8 mouse cellular contexts compared by ENCODE assay signal in the genomic region with DNA sequence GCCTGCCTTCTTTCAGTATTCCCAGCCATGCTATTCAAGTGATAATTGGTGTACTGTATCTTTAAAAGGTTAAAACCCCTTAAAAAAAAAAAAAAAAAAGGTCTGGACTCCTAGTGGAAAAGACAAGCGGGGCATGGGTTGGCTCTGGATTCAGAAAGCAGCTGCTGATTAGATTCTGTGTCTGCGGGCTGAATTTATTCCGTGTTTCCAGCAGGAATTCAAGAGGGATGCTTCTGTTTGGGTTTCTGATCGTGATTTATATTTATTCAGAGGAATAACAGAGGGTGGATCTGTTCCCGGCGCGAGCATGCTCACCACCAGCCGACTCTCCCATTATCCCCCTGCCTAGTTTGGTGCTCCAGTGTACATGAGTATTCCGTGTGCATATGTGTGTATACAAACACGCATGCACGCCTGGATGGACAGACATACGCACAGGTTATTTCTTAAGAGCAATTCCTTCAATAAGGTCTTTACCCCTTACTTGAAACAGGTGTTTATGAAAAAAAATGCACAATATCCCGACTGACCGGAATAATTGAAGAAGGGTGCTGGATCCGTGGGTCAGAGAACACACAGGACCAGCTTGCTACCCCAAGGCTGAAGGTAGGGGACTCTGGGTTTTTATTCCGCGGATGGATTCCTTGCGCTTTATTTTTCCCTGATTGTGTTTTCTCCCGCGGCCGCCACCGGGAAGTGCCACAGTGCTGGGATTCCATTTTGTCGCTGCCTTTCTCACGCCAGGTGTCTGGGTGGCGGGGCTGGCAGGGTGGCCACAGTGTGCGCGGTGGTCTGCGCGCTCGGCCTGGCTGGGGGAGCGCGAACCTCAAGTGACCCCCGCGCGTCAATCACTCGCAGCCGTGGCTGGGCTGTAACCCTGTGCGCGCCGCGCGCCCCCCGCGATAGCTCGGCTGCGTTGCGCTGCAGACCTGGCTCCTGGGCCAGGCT.
DNase-seq lines count a peak whose midpoint lies in the region; ATAC-seq lines count a peak whose summit lies in the region.

No protein-coding gene starts in this region.

- H3K4me3 ChIP-seq in kidney, embryonic 16.5 days (ENCODE audit: low read length): peak overlapping the region; percentile 61
- H3K4me3 ChIP-seq in liver, embryonic 13.5 days (replicated peaks): peak overlapping the region; percentile 52

- peaks cover 6% of the 10 kb centered on the region; the same call in 1 of the 2 replicates for H3K27me3 ChIP-seq in kidney, embryonic 16.5 days (ENCODE audit: insufficient read depth, low read length)
- peaks cover 42% of the 10 kb centered on the region for H3K27me3 ChIP-seq in liver, embryonic 13.5 days

- peak overlapping the region; percentile 68 for H3K9ac ChIP-seq in kidney, embryonic 16.5 days (replicated peaks; ENCODE audit: low read length)
- H3K9ac ChIP-seq in liver, embryonic 13.5 days: no peak overlapping the region

- DNase-seq in gastrocnemius, postnatal 10 days: peak; percentile 17
- no peak for DNase-seq in gastrocnemius, adult 8-10 months (ENCODE audit: low spot score in 2 of 2)
- DNase-seq in cerebellum, adult 8-10 months: peak; percentile 64
- DNase-seq in frontal cortex, postnatal 14 days (ENCODE audit: low spot score in 2 of 2): peak; percentile 32 to 50
- DNase-seq in liver, embryonic 13.5 days: no peak
- peak; percentile 28 for DNase-seq in retina, postnatal 7 days (ENCODE audit: low read depth, low spot score)
- DNase-seq in yolk sac, embryonic 10.5 days (ENCODE audit: low spot score): no peak

- H3K36me3 ChIP-seq in kidney, embryonic 16.5 days (ENCODE audit: insufficient read depth, low read length): no peaks in the 10 kb centered on the region
- no peaks in the 10 kb centered on the region for H3K36me3 ChIP-seq in liver, embryonic 13.5 days

- peaks cover 19% of the 10 kb centered on the region; the same call in 1 of the 2 replicates for H3K4me1 ChIP-seq in kidney, embryonic 16.5 days (ENCODE audit: insufficient read depth, low read length)
- H3K4me1 ChIP-seq in liver, embryonic 13.5 days (replicated peaks): peaks cover 9% of the 10 kb centered on the region

- H3K27ac ChIP-seq in kidney, embryonic 16.5 days (ENCODE audit: low read length): no peak overlapping the region
- no peak overlapping the region for H3K27ac ChIP-seq in liver, embryonic 13.5 days

- 2% methylated on average over 47 of the region's 47 CpGs for WGBS in kidney, embryonic 16.5 days
- 4% methylated on average over 47 of the region's 47 CpGs for WGBS in liver, embryonic 13.5 days (ENCODE audit: insufficient replicate concordance)

- peak overlapping the region; percentile 94 for H3K4me2 ChIP-seq in kidney, embryonic 16.5 days (replicated peaks; ENCODE audit: low read depth, low read length)
- H3K4me2 ChIP-seq in liver, embryonic 13.5 days: peak overlapping the region; percentile 62

- 0 out of 2 replicates have a peak, but pooled peaks have one; percentile 44 for ATAC-seq in kidney, embryonic 16.5 days (ENCODE audit: low FRiP score, low TSS enrichment)
- ATAC-seq in liver, embryonic 13.5 days (ENCODE audit: low read depth): no peak

- H3K9me3 ChIP-seq in kidney, embryonic 16.5 days (ENCODE audit: low read length): no peaks in the 10 kb centered on the region
- no peaks in the 10 kb centered on the region for H3K9me3 ChIP-seq in liver, embryonic 13.5 days (replicated peaks)

Comparison
In these comparisons a context has a peak if more than half of its experiments do, and no peak if none do; other contexts are left out.
1. DNase-seq: peak in gastrocnemius, postnatal 10 days (single experiment), cerebellum, adult 8-10 months (single experiment), frontal cortex, postnatal 14 days (2 of 2) and retina, postnatal 7 days (single experiment); none in gastrocnemius, adult 8-10 months (0 of 2), liver, embryonic 13.5 days (single experiment) and yolk sac, embryonic 10.5 days (single experiment).